Mouse (Mus musculus): Measurements from ENCODE around the gene Nmt1. TPM values are rescaled to one million over a fixed set of nuclear protein-coding genes. Genes with fewer than 3 reads are reported as not detected.

Gene Nmt1
- polyA plus RNA-seq, 1 experiment from 2014 or later = 69.8 TPM

- H3K27me3 ChIP-seq (ENCODE audit: control insufficient read depth, insufficient read depth, low read length) = peaks cover 5% of the 10 kb centered on the region
- H3K27ac ChIP-seq (replicated peaks; ENCODE audit: low read depth, low read length) = no peak overlapping the region; the same call in 1 of the 2 replicates
- 88% methylated on average over 11 of the region's 11 CpGs for WGBS
- H3K4me2 ChIP-seq (ENCODE audit: low read depth, severe bottlenecking) = peak overlapping the region; percentile 63
- H3K36me3 ChIP-seq (ENCODE audit: control insufficient read depth, insufficient read depth, low read length) = no peaks in the 10 kb centered on the region
- H3K9ac ChIP-seq (ENCODE audit: low read length) = peak overlapping the region; percentile 92
- no peak for DNase-seq (ENCODE audit: low spot score)
- H3K9me3 ChIP-seq (ENCODE audit: control insufficient read depth, low read length) = no peaks in the 10 kb centered on the region
- H3K4me1 ChIP-seq (ENCODE audit: control insufficient read depth, insufficient read depth, low read length) = peaks cover 21% of the 10 kb centered on the region
- no peak for ATAC-seq (ENCODE audit: insufficient number of reproducible peaks, low FRiP score, low TSS enrichment, low read depth)
- H3K4me3 ChIP-seq (ENCODE audit: low read depth, low read length) = peak overlapping the region; percentile 65
These were observed 86.4 kb downstream of the Nmt1 start for GRCm38 (mm10) chr11:103114270-103114943.

- DNase-seq (ENCODE audit: low spot score) (peak; percentile 85), ATAC-seq (ENCODE audit: insufficient number of reproducible peaks, low FRiP score, low TSS enrichment, low read depth) (peak; percentile 52; the same call in 1 of the 2 replicates)
- peak overlapping the region; percentile 65 for H3K4me3 ChIP-seq (ENCODE audit: low read depth, low read length)
- peaks cover 21% of the 10 kb centered on the region for H3K4me1 ChIP-seq (ENCODE audit: control insufficient read depth, insufficient read depth, low read length)
- H3K27me3 ChIP-seq (ENCODE audit: control insufficient read depth, insufficient read depth, low read length) = peaks cover 5% of the 10 kb centered on the region
- H3K36me3 ChIP-seq (ENCODE audit: control insufficient read depth, insufficient read depth, low read length) = no peaks in the 10 kb centered on the region
- peak overlapping the region; percentile 92 for H3K9ac ChIP-seq (ENCODE audit: low read length)
- WGBS = 1% methylated on average over 34 of the region's 34 CpGs
- peak overlapping the region; percentile 63 for H3K4me2 ChIP-seq (ENCODE audit: low read depth, severe bottlenecking)
- peak overlapping the region; percentile 75 for H3K27ac ChIP-seq (replicated peaks; ENCODE audit: low read depth, low read length)
- H3K9me3 ChIP-seq (ENCODE audit: control insufficient read depth, low read length) = no peaks in the 10 kb centered on the region
These were observed 87.4 kb downstream of the Nmt1 start for GRCm38 (mm10) chr11:103115163-103116007.

GRCm38 (mm10) chr11:103116008-103116818 lies 88.2 kb downstream of the Nmt1 start, which contains the start of gene Hexim1:
TSS of gene Hexim1 (plus strand) at chr11:103116231.
- H3K27me3 ChIP-seq (ENCODE audit: control insufficient read depth, insufficient read depth, low read length) = peaks cover 4% of the 10 kb centered on the region; the same call in 1 of the 2 replicates
- H3K9me3 ChIP-seq (ENCODE audit: control insufficient read depth, low read length) = no peaks in the 10 kb centered on the region
- peak; percentile 100 for DNase-seq (ENCODE audit: low spot score)
- peak within 1 kb of the TSS; percentile 75 for H3K27ac ChIP-seq (replicated peaks; ENCODE audit: low read depth, low read length)
- H3K36me3 ChIP-seq (ENCODE audit: control insufficient read depth, insufficient read depth, low read length) = no peaks in the 10 kb centered on the region
- peaks cover 20% of the 10 kb centered on the region for H3K4me1 ChIP-seq (ENCODE audit: control insufficient read depth, insufficient read depth, low read length)
- under 1% methylated on average over 53 of the region's 53 CpGs for WGBS
- peak within 1 kb of the TSS; percentile 92 for H3K9ac ChIP-seq (ENCODE audit: low read length)
- peak within 1 kb of the TSS; percentile 65 for H3K4me3 ChIP-seq (ENCODE audit: low read depth, low read length)
- H3K4me2 ChIP-seq (ENCODE audit: low read depth, severe bottlenecking) = peak within 1 kb of the TSS; percentile 79
- peak; percentile 91 for ATAC-seq (ENCODE audit: insufficient number of reproducible peaks, low FRiP score, low TSS enrichment, low read depth)

GRCm38 (mm10) chr11:103116959-103117590 lies 89.1 kb downstream of the Nmt1 start:
- H3K4me3 ChIP-seq (ENCODE audit: low read depth, low read length) = peak overlapping the region; percentile 65
- H3K4me1 ChIP-seq (ENCODE audit: control insufficient read depth, insufficient read depth, low read length) = peaks cover 16% of the 10 kb centered on the region
- peak overlapping the region; percentile 27 for H3K9ac ChIP-seq (ENCODE audit: low read length)
- DNase-seq (ENCODE audit: low spot score) = peak; percentile 76
- peak; percentile 19; the same call in 1 of the 2 replicates for ATAC-seq (ENCODE audit: insufficient number of reproducible peaks, low FRiP score, low TSS enrichment, low read depth)
- H3K27ac ChIP-seq (replicated peaks; ENCODE audit: low read depth, low read length) = no peak overlapping the region; the same call in 1 of the 2 replicates
- no peaks in the 10 kb centered on the region for H3K9me3 ChIP-seq (ENCODE audit: control insufficient read depth, low read length)
- peak overlapping the region; percentile 79 for H3K4me2 ChIP-seq (ENCODE audit: low read depth, severe bottlenecking)
- H3K36me3 ChIP-seq (ENCODE audit: control insufficient read depth, insufficient read depth, low read length) = no peaks in the 10 kb centered on the region
- 0% methylated on average over 35 of the region's 35 CpGs for WGBS
- H3K27me3 ChIP-seq (ENCODE audit: control insufficient read depth, insufficient read depth, low read length) = 0 out of 2 replicates have a peak, but pooled peaks cover 2% of the 10 kb centered on the region

GRCm38 (mm10) chr11:103117591-103118009 lies 89.6 kb downstream of the Nmt1 start:
- no peak for DNase-seq (ENCODE audit: low spot score)
- H3K4me3 ChIP-seq (ENCODE audit: low read depth, low read length) = peak overlapping the region; percentile 65
- under 1% methylated on average over 38 of the region's 38 CpGs for WGBS
- no peaks in the 10 kb centered on the region for H3K36me3 ChIP-seq (ENCODE audit: control insufficient read depth, insufficient read depth, low read length)
- H3K9me3 ChIP-seq (ENCODE audit: control insufficient read depth, low read length) = no peaks in the 10 kb centered on the region
- H3K4me1 ChIP-seq (ENCODE audit: control insufficient read depth, insufficient read depth, low read length) = peaks cover 11% of the 10 kb centered on the region; the same call in 1 of the 2 replicates
- H3K27ac ChIP-seq (replicated peaks; ENCODE audit: low read depth, low read length) = no peak overlapping the region
- peak overlapping the region; percentile 27 for H3K9ac ChIP-seq (ENCODE audit: low read length)
- H3K27me3 ChIP-seq (ENCODE audit: control insufficient read depth, insufficient read depth, low read length) = 0 out of 2 replicates have a peak, but pooled peaks cover 2% of the 10 kb centered on the region
- ATAC-seq (ENCODE audit: insufficient number of reproducible peaks, low FRiP score, low TSS enrichment, low read depth) = no peak
- H3K4me2 ChIP-seq (ENCODE audit: low read depth, severe bottlenecking) = peak overlapping the region; percentile 79

Small RNA genes within 50 kb of the gene (microRNA-seq; reads per million reads assigned to microRNA genes)
- gene Mir6931 = not detected

Other genes with a start within 250 kb of the Nmt1 start
- gene Gjc1, start 208.5 kb upstream of the Nmt1 start, polyA plus RNA-seq (2014; fragmentation: Nextera tagmentation; extraction: Ambion mirVana) = 105 and 106 TPM in 2 replicates
- gene Higd1b, start 192.3 kb upstream of the Nmt1 start, polyA plus RNA-seq (2014; fragmentation: Nextera tagmentation; extraction: Ambion mirVana) = 0.23 TPM in 1 of 2 replicates, not detected in the other
- 276 and 303 TPM in 2 replicates for gene Eftud2, start 147.2 kb upstream of the Nmt1 start, polyA plus RNA-seq (2014; fragmentation: Nextera tagmentation; extraction: Ambion mirVana)
- gene Ccdc103, start 147.0 kb upstream of the Nmt1 start, polyA plus RNA-seq (2014; fragmentation: Nextera tagmentation; extraction: Ambion mirVana) = 0.99 and 1.4 TPM in 2 replicates
- gene Fam187a, start 143.0 kb upstream of the Nmt1 start, polyA plus RNA-seq (2014; fragmentation: Nextera tagmentation; extraction: Ambion mirVana) = 0.11 TPM in 1 of 2 replicates, not detected in the other
- 0.16 and 0.18 TPM in 2 replicates for gene Gfap, start 127.3 kb upstream of the Nmt1 start, polyA plus RNA-seq (2014; fragmentation: Nextera tagmentation; extraction: Ambion mirVana)
- gene Kif18b, start 103.1 kb upstream of the Nmt1 start, polyA plus RNA-seq (2014; fragmentation: Nextera tagmentation; extraction: Ambion mirVana) = 10.6 and 10.8 TPM in 2 replicates
- 0.85 and 0.88 TPM in 2 replicates for gene C1ql1, start 81.5 kb upstream of the Nmt1 start, polyA plus RNA-seq (2014; fragmentation: Nextera tagmentation; extraction: Ambion mirVana)
- gene Dcakd, start 143 bp downstream of the Nmt1 start, polyA plus RNA-seq (2014; fragmentation: Nextera tagmentation; extraction: Ambion mirVana) = 335 and 349 TPM in 2 replicates
- 1.2 and 1.8 TPM in 2 replicates for gene Plcd3, start 73.5 kb downstream of the Nmt1 start, polyA plus RNA-seq (2014; fragmentation: Nextera tagmentation; extraction: Ambion mirVana)
- gene Acbd4, start 73.5 kb downstream of the Nmt1 start, polyA plus RNA-seq (2014; fragmentation: Nextera tagmentation; extraction: Ambion mirVana) = 4.8 and 5.2 TPM in 2 replicates
- 5.2 and 5.6 TPM in 2 replicates for gene Hexim1, start 88.0 kb downstream of the Nmt1 start, polyA plus RNA-seq (2014; fragmentation: Nextera tagmentation; extraction: Ambion mirVana)
- gene Hexim2, start 104.2 kb downstream of the Nmt1 start, polyA plus RNA-seq (2014; fragmentation: Nextera tagmentation; extraction: Ambion mirVana) = 8.3 and 9.5 TPM in 2 replicates
- gene Fmnl1, start 142.9 kb downstream of the Nmt1 start, polyA plus RNA-seq (2014; fragmentation: Nextera tagmentation; extraction: Ambion mirVana) = 0.20 and 0.69 TPM in 2 replicates
- gene 1700023F06Rik, start 180.4 kb downstream of the Nmt1 start, polyA plus RNA-seq (2014; fragmentation: Nextera tagmentation; extraction: Ambion mirVana) = 0.23 and 0.48 TPM in 2 replicates
- not detected in 2 replicates for gene Spata32, start 190.2 kb downstream of the Nmt1 start, polyA plus RNA-seq (2014; fragmentation: Nextera tagmentation; extraction: Ambion mirVana)
- gene Map3k14, start 239.3 kb downstream of the Nmt1 start, polyA plus RNA-seq (2014; fragmentation: Nextera tagmentation; extraction: Ambion mirVana) = 2.3 and 2.6 TPM in 2 replicates

Measured in limb, embryonic 11.5 days (tissue).